Mouse (Mus musculus) embryo, embryonic 11 days (tissue): Measurements from ENCODE around the gene Cd47.
A peak's percentile ranks its signal among the peaks of the same experiment; 100 is the strongest.

Source experiments
- DNase-seq: peaks from one replicate; pipeline ENCODE4 v3.0.0-alpha.2; 2015

Gene Cd47

GRCm38 (mm10) chr16:49876291-49877030, 76.1 kb downstream of the Cd47 start:
- no peak for DNase-seq

GRCm38 (mm10) chr16:49877243-49877642, 76.9 kb downstream of the Cd47 start:
- DNase-seq = no peak

- DNase-seq = no peak
Measured at GRCm38 (mm10) chr16:49878051-49878450, 77.7 kb downstream of the Cd47 start.

- DNase-seq = no peak
Measured at GRCm38 (mm10) chr16:49886403-49887066, 86.2 kb downstream of the Cd47 start.

GRCm38 (mm10) chr16:49887290-49887689, 87.0 kb downstream of the Cd47 start:
- DNase-seq = no peak

GRCm38 (mm10) chr16:49887811-49888564, 87.7 kb downstream of the Cd47 start:
- DNase-seq = no peak

GRCm38 (mm10) chr16:49889031-49889655, 88.8 kb downstream of the Cd47 start:
- DNase-seq = no peak

- no peak for DNase-seq
Measured at GRCm38 (mm10) chr16:49892252-49892651, 91.9 kb downstream of the Cd47 start.

GRCm38 (mm10) chr16:49892945-49893344, 92.6 kb downstream of the Cd47 start:
- DNase-seq = no peak

- DNase-seq = no peak
Measured at GRCm38 (mm10) chr16:49894624-49895023, 94.3 kb downstream of the Cd47 start.

- no peak for DNase-seq
Measured at GRCm38 (mm10) chr16:49896132-49896531, 95.8 kb downstream of the Cd47 start.

- DNase-seq = no peak
Measured at GRCm38 (mm10) chr16:49901395-49901794, 101.1 kb downstream of the Cd47 start.

- DNase-seq = no peak
Measured at GRCm38 (mm10) chr16:49902083-49902482, 101.8 kb downstream of the Cd47 start.

- no peak for DNase-seq
Measured at GRCm38 (mm10) chr16:49904248-49904930, 104.1 kb downstream of the Cd47 start.

- no peak for DNase-seq
Measured at GRCm38 (mm10) chr16:49905041-49905440, 104.7 kb downstream of the Cd47 start.

- peak; percentile 59 for DNase-seq
Measured at GRCm38 (mm10) chr16:49905601-49906001, 105.3 kb downstream of the Cd47 start.

- DNase-seq = no peak
Measured at GRCm38 (mm10) chr16:49906066-49906465, 105.7 kb downstream of the Cd47 start.

GRCm38 (mm10) chr16:49906940-49907339, 106.6 kb downstream of the Cd47 start:
- DNase-seq = no peak

- DNase-seq = peak; percentile 63
Measured at GRCm38 (mm10) chr16:49907356-49907755, 107.0 kb downstream of the Cd47 start.

GRCm38 (mm10) chr16:49909536-49909935, 109.2 kb downstream of the Cd47 start:
- no peak for DNase-seq

GRCm38 (mm10) chr16:49914094-49914493, 113.8 kb downstream of the Cd47 start:
- no peak for DNase-seq
